Mouse (Mus musculus): ENCODE measurements around the gene Egfl8. TPM values are rescaled to one million over a fixed set of nuclear protein-coding genes. Genes with fewer than 3 reads are reported as not detected.

The Egfl8 gene
- polyA plus RNA-seq, 1 experiment = 0.03 TPM

- no peak overlapping the region for H3K4me3 ChIP-seq (replicated peaks)
- peaks cover 58% of the 10 kb centered on the region for H3K27me3 ChIP-seq (ENCODE audit: control insufficient read depth)
- peaks cover 10% of the 10 kb centered on the region for H3K4me1 ChIP-seq (ENCODE audit: control insufficient read depth)
- TF ChIP-seq GATA1 (IDR thresholded peaks at IDR 0.05; ENCODE audit: low read length) = no peak
- no peak for TF ChIP-seq TAL1 (IDR thresholded peaks at IDR 0.05; ENCODE audit: low read length)
- H3K36me3 ChIP-seq (ENCODE audit: control insufficient read depth) = peaks cover 11% of the 10 kb centered on the region
- no peaks in the 10 kb centered on the region for H3K9me3 ChIP-seq (ENCODE audit: control insufficient read depth, low read length)
Measured at GRCm38 (mm10) chr17:34658591-34658990, 42.8 kb upstream of the Egfl8 start.

- Histone ChIP-seq H3K4me3 (replicated peaks) (no peak overlapping the region), H3K36me3 (ENCODE audit: control insufficient read depth) (peaks cover 16% of the 10 kb centered on the region), H3K4me1 (ENCODE audit: control insufficient read depth) (peaks cover 10% of the 10 kb centered on the region), H3K9me3 (ENCODE audit: control insufficient read depth, low read length) (no peaks in the 10 kb centered on the region), H3K27me3 (ENCODE audit: control insufficient read depth) (peaks cover 54% of the 10 kb centered on the region)
- no peak for TF ChIP-seq TAL1 (IDR thresholded peaks at IDR 0.05; ENCODE audit: low read length)
- no peak for TF ChIP-seq GATA1 (IDR thresholded peaks at IDR 0.05; ENCODE audit: low read length)
Measured at GRCm38 (mm10) chr17:34658145-34658544, 42.4 kb upstream of the Egfl8 start.

GRCm38 (mm10) chr17:34657271-34657670 is 41.5 kb upstream of the Egfl8 start:
- H3K36me3 ChIP-seq (ENCODE audit: control insufficient read depth) = peaks cover 24% of the 10 kb centered on the region
- TF ChIP-seq GATA1 (IDR thresholded peaks at IDR 0.05; ENCODE audit: low read length) = no peak
- no peak for TF ChIP-seq TAL1 (IDR thresholded peaks at IDR 0.05; ENCODE audit: low read length)
- no peaks in the 10 kb centered on the region for H3K9me3 ChIP-seq (ENCODE audit: control insufficient read depth, low read length)
- H3K4me1 ChIP-seq (ENCODE audit: control insufficient read depth) = peaks cover 3% of the 10 kb centered on the region
- peaks cover 45% of the 10 kb centered on the region for H3K27me3 ChIP-seq (ENCODE audit: control insufficient read depth)
- H3K4me3 ChIP-seq (replicated peaks) = no peak overlapping the region

GRCm38 (mm10) chr17:34656666-34657065 is 40.9 kb upstream of the Egfl8 start:
- Histone ChIP-seq H3K4me3 (replicated peaks) (no peak overlapping the region), H3K9me3 (ENCODE audit: control insufficient read depth, low read length) (no peaks in the 10 kb centered on the region), H3K27me3 (ENCODE audit: control insufficient read depth) (peaks cover 44% of the 10 kb centered on the region), H3K4me1 (ENCODE audit: control insufficient read depth) (peaks cover 3% of the 10 kb centered on the region), H3K36me3 (ENCODE audit: control insufficient read depth) (peaks cover 30% of the 10 kb centered on the region)
- TF ChIP-seq GATA1 (IDR thresholded peaks at IDR 0.05; ENCODE audit: low read length) = no peak
- TF ChIP-seq TAL1 (IDR thresholded peaks at IDR 0.05; ENCODE audit: low read length) = no peak

GRCm38 (mm10) chr17:34655581-34655991 is 39.8 kb upstream of the Egfl8 start:
- no peaks in the 10 kb centered on the region for H3K9me3 ChIP-seq (ENCODE audit: control insufficient read depth, low read length)
- TF ChIP-seq GATA1 (IDR thresholded peaks at IDR 0.05; ENCODE audit: low read length) = no peak
- TF ChIP-seq TAL1 (IDR thresholded peaks at IDR 0.05; ENCODE audit: low read length) = no peak
- H3K36me3 ChIP-seq (ENCODE audit: control insufficient read depth) = peaks cover 41% of the 10 kb centered on the region
- peaks cover 34% of the 10 kb centered on the region for H3K27me3 ChIP-seq (ENCODE audit: control insufficient read depth)
- H3K4me1 ChIP-seq (ENCODE audit: control insufficient read depth) = no peaks in the 10 kb centered on the region
- no peak overlapping the region for H3K4me3 ChIP-seq (replicated peaks)

GRCm38 (mm10) chr17:34655160-34655559 is 39.4 kb upstream of the Egfl8 start:
- TF ChIP-seq TAL1 (IDR thresholded peaks at IDR 0.05; ENCODE audit: low read length) (no peak), GATA1 (IDR thresholded peaks at IDR 0.05; ENCODE audit: low read length) (no peak)
- peaks cover 45% of the 10 kb centered on the region for H3K36me3 ChIP-seq (ENCODE audit: control insufficient read depth)

GRCm38 (mm10) chr17:34654392-34654791 is 38.6 kb upstream of the Egfl8 start:
- TF ChIP-seq GATA1 (IDR thresholded peaks at IDR 0.05; ENCODE audit: low read length) = no peak
- no peak for TF ChIP-seq TAL1 (IDR thresholded peaks at IDR 0.05; ENCODE audit: low read length)
- no peaks in the 10 kb centered on the region for H3K9me3 ChIP-seq (ENCODE audit: control insufficient read depth, low read length)
- no peaks in the 10 kb centered on the region for H3K4me1 ChIP-seq (ENCODE audit: control insufficient read depth)
- peaks cover 22% of the 10 kb centered on the region for H3K27me3 ChIP-seq (ENCODE audit: control insufficient read depth)
- H3K36me3 ChIP-seq (ENCODE audit: control insufficient read depth) = peaks cover 53% of the 10 kb centered on the region
- H3K4me3 ChIP-seq (replicated peaks) = no peak overlapping the region

More at GRCm38 (mm10) chr17:34655160-34655559, 39.4 kb upstream of the Egfl8 start:
- Histone ChIP-seq H3K4me3 (replicated peaks) (no peak overlapping the region), H3K4me1 (ENCODE audit: control insufficient read depth) (no peaks in the 10 kb centered on the region), H3K9me3 (ENCODE audit: control insufficient read depth, low read length) (no peaks in the 10 kb centered on the region), H3K27me3 (ENCODE audit: control insufficient read depth) (peaks cover 29% of the 10 kb centered on the region)

GRCm38 (mm10) chr17:34653746-34654285 is 38.0 kb upstream of the Egfl8 start:
- Histone ChIP-seq H3K27me3 (ENCODE audit: control insufficient read depth) (peaks cover 16% of the 10 kb centered on the region), H3K36me3 (ENCODE audit: control insufficient read depth) (peaks cover 59% of the 10 kb centered on the region), H3K9me3 (ENCODE audit: control insufficient read depth, low read length) (no peaks in the 10 kb centered on the region), H3K4me1 (ENCODE audit: control insufficient read depth) (no peaks in the 10 kb centered on the region; the same call in 1 of the 2 replicates), H3K4me3 (replicated peaks) (no peak overlapping the region)
- TF ChIP-seq GATA1 (IDR thresholded peaks at IDR 0.05; ENCODE audit: low read length) (no peak), TAL1 (IDR thresholded peaks at IDR 0.05; ENCODE audit: low read length) (no peak)

- Histone ChIP-seq H3K4me3 (replicated peaks) (no peak overlapping the region), H3K4me1 (ENCODE audit: control insufficient read depth) (peaks cover 6% of the 10 kb centered on the region), H3K36me3 (ENCODE audit: control insufficient read depth) (peaks cover 65% of the 10 kb centered on the region), H3K9me3 (ENCODE audit: control insufficient read depth, low read length) (no peaks in the 10 kb centered on the region), H3K27me3 (ENCODE audit: control insufficient read depth) (peaks cover 13% of the 10 kb centered on the region)
- TF ChIP-seq GATA1 (IDR thresholded peaks at IDR 0.05; ENCODE audit: low read length) (no peak), TAL1 (IDR thresholded peaks at IDR 0.05; ENCODE audit: low read length) (no peak)
Measured at GRCm38 (mm10) chr17:34652985-34653384, 37.2 kb upstream of the Egfl8 start.

- peaks cover 11% of the 10 kb centered on the region for H3K4me1 ChIP-seq (ENCODE audit: control insufficient read depth)
- peaks cover 65% of the 10 kb centered on the region for H3K36me3 ChIP-seq (ENCODE audit: control insufficient read depth)
- TF ChIP-seq TAL1 (IDR thresholded peaks at IDR 0.05; ENCODE audit: low read length) = no peak
- no peak for TF ChIP-seq GATA1 (IDR thresholded peaks at IDR 0.05; ENCODE audit: low read length)
- H3K4me3 ChIP-seq (replicated peaks) = no peak overlapping the region
- H3K27me3 ChIP-seq (ENCODE audit: control insufficient read depth) = peaks cover 12% of the 10 kb centered on the region
- no peaks in the 10 kb centered on the region for H3K9me3 ChIP-seq (ENCODE audit: control insufficient read depth, low read length)
Measured at GRCm38 (mm10) chr17:34652546-34652945, 36.8 kb upstream of the Egfl8 start.
